Mouse (Mus musculus) limb, embryonic 10.5 days (tissue): Measurements from ENCODE around the gene Srrt. TPM values are rescaled to one million over a fixed set of nuclear protein-coding genes. Genes with fewer than 3 reads are reported as not detected.

Source experiments
- DNase-seq: peaks from one replicate; pipeline ENCODE4 v3.0.0-alpha.2; 2017; ENCODE audit warnings: low spot score
- H3K27ac ChIP-seq: fragments of 300-500 bp; sonication (generic); 2 replicates; pipeline ENCODE4 v1.5.1; 2016; ENCODE audit warnings: mild to moderate bottlenecking
- H3K27me3 ChIP-seq: fragments of 300-500 bp; sonication (generic); 2 replicates; pipeline ENCODE4 v1.6.1; 2016; ENCODE audit warnings: low read depth, mild to moderate bottlenecking; ENCODE audit not compliant: poor library complexity, severe bottlenecking
- H3K36me3 ChIP-seq: fragments of 300-500 bp; sonication (generic); 2 replicates; pipeline ENCODE4 v1.6.1; 2016; ENCODE audit warnings: mild to moderate bottlenecking, moderate library complexity
- H3K4me1 ChIP-seq: fragments of 300-500 bp; sonication (generic); 2 replicates; pipeline ENCODE4 v1.6.1; 2016
- H3K4me3 ChIP-seq: fragments of 300-500 bp; sonication (generic); 2 replicates; pipeline ENCODE4 v1.5.1; 2016; ENCODE audit warnings: mild to moderate bottlenecking, moderate library complexity
- H3K9me3 ChIP-seq: fragments of 300-500 bp; sonication (generic); replicated peaks from 2 replicates; pipeline ENCODE4 v1.6.1; 2016; ENCODE audit warnings: mild to moderate bottlenecking
- WGBS: fragments of 180-500 bp; shearing (Covaris S2); methylation state at CpG from one replicate; pipeline ENCODE4 v1.1.7; 2016; 5-methylcytosine and 5-hydroxymethylcytosine counted together
- polyA plus RNA-seq: library from polyadenylated mRNA; unstranded; fragments of >200 nt; fragmentation: Nextera tagmentation; extraction: Ambion mirVana; gene quantifications from 2 replicates; pipeline ENCODE4 v1.2.1, GENCODE M21; 2016

Gene Srrt
- polyA plus RNA-seq, 1 experiment from 2014 or later, result 201 TPM

- 79% methylated on average over 3 of the region's 3 CpGs for WGBS
- peaks cover 31% of the 10 kb centered on the region for H3K4me1 ChIP-seq
- peak overlapping the region; percentile 97; the same call in 1 of the 2 replicates for H3K4me3 ChIP-seq
- H3K36me3 ChIP-seq, result peaks cover 77% of the 10 kb centered on the region
- DNase-seq, result no peak
- no peak overlapping the region for H3K27ac ChIP-seq
- H3K27me3 ChIP-seq, result no peaks in the 10 kb centered on the region
- no peaks in the 10 kb centered on the region for H3K9me3 ChIP-seq
These were observed 3.3 kb downstream of the Srrt start for GRCm38 (mm10) chr5:137304165-137304564.

GRCm38 (mm10) chr5:137303609-137304008 is 3.9 kb downstream of the Srrt start:
- DNase-seq, result no peak
- Histone ChIP-seq H3K27ac (no peak overlapping the region), H3K27me3 (no peaks in the 10 kb centered on the region), H3K9me3 (no peaks in the 10 kb centered on the region), H3K36me3 (peaks cover 77% of the 10 kb centered on the region), H3K4me1 (peaks cover 30% of the 10 kb centered on the region), H3K4me3 (no peak overlapping the region)
- WGBS, result 89% methylated on average over 4 of the region's 4 CpGs

GRCm38 (mm10) chr5:137301253-137301652 is 6.2 kb downstream of the Srrt start:
- no peak overlapping the region for H3K4me3 ChIP-seq
- H3K36me3 ChIP-seq, result peaks cover 97% of the 10 kb centered on the region
- H3K9me3 ChIP-seq, result no peaks in the 10 kb centered on the region
- H3K27me3 ChIP-seq, result no peaks in the 10 kb centered on the region
- no peak for DNase-seq
- peaks cover 18% of the 10 kb centered on the region for H3K4me1 ChIP-seq
- WGBS, result 93% methylated on average over 21 of the region's 21 CpGs
- H3K27ac ChIP-seq, result no peak overlapping the region

- H3K4me1 ChIP-seq, result peaks cover 19% of the 10 kb centered on the region
- DNase-seq, result no peak
- no peak overlapping the region for H3K27ac ChIP-seq
- H3K27me3 ChIP-seq, result no peaks in the 10 kb centered on the region
- no peaks in the 10 kb centered on the region for H3K9me3 ChIP-seq
- H3K36me3 ChIP-seq, result peaks cover 97% of the 10 kb centered on the region
- H3K4me3 ChIP-seq, result no peak overlapping the region
- WGBS, result 95% methylated on average over 7 of the region's 7 CpGs
These were observed 8.2 kb downstream of the Srrt start for GRCm38 (mm10) chr5:137299240-137299639.

GRCm38 (mm10) chr5:137297126-137297525 is 10.3 kb downstream of the Srrt start:
- DNase-seq, result no peak
- Histone ChIP-seq H3K4me3 (no peak overlapping the region), H3K9me3 (no peaks in the 10 kb centered on the region), H3K4me1 (peaks cover 34% of the 10 kb centered on the region), H3K36me3 (peaks cover 76% of the 10 kb centered on the region), H3K27ac (no peak overlapping the region), H3K27me3 (peaks cover 12% of the 10 kb centered on the region)
- 94% methylated on average over 14 of the region's 14 CpGs for WGBS

GRCm38 (mm10) chr5:137295712-137296111 is 11.8 kb downstream of the Srrt start:
- Histone ChIP-seq H3K36me3 (peaks cover 62% of the 10 kb centered on the region), H3K4me3 (0 out of 2 replicates have a peak overlapping the region, but pooled peaks have one; percentile 62), H3K27ac (no peak overlapping the region), H3K27me3 (peaks cover 26% of the 10 kb centered on the region), H3K4me1 (peaks cover 36% of the 10 kb centered on the region), H3K9me3 (no peaks in the 10 kb centered on the region)
- WGBS, result 93% methylated on average over 15 of the region's 15 CpGs
- no peak for DNase-seq

- no peaks in the 10 kb centered on the region for H3K9me3 ChIP-seq
- peaks cover 31% of the 10 kb centered on the region for H3K27me3 ChIP-seq
- H3K4me3 ChIP-seq, result peak overlapping the region; percentile 62
- H3K27ac ChIP-seq, result peak overlapping the region; percentile 87; the same call in 1 of the 2 replicates
- WGBS, result 87% methylated on average over 9 of the region's 9 CpGs
- peaks cover 38% of the 10 kb centered on the region for H3K4me1 ChIP-seq
- no peak for DNase-seq
- H3K36me3 ChIP-seq, result peaks cover 58% of the 10 kb centered on the region
These were observed 12.2 kb downstream of the Srrt start for GRCm38 (mm10) chr5:137295296-137295695.

GRCm38 (mm10) chr5:137294744-137295093 is 12.8 kb downstream of the Srrt start:
- no peaks in the 10 kb centered on the region for H3K9me3 ChIP-seq
- peak overlapping the region; percentile 62 for H3K4me3 ChIP-seq
- H3K36me3 ChIP-seq, result peaks cover 52% of the 10 kb centered on the region
- H3K4me1 ChIP-seq, result peaks cover 42% of the 10 kb centered on the region
- H3K27ac ChIP-seq, result peak overlapping the region; percentile 87
- DNase-seq, result no peak
- peaks cover 36% of the 10 kb centered on the region for H3K27me3 ChIP-seq
- 8% methylated on average over 18 of the region's 18 CpGs for WGBS

- peaks cover 43% of the 10 kb centered on the region for H3K27me3 ChIP-seq
- DNase-seq, result peak; percentile 97
- peaks cover 46% of the 10 kb centered on the region for H3K4me1 ChIP-seq
- WGBS, result under 1% methylated on average over 52 of the region's 52 CpGs
- H3K9me3 ChIP-seq, result no peaks in the 10 kb centered on the region
- H3K4me3 ChIP-seq, result peak within 1 kb of the TSS; percentile 62
- H3K27ac ChIP-seq, result peak within 1 kb of the TSS; percentile 87
- H3K36me3 ChIP-seq, result peaks cover 45% of the 10 kb centered on the region
These were observed 13.4 kb downstream of the Srrt start, which contains the start of gene Ufsp1 for GRCm38 (mm10) chr5:137293839-137294743. Ufsp1 (plus strand) TSS chr5:137294629.

- Histone ChIP-seq H3K36me3 (peaks cover 37% of the 10 kb centered on the region), H3K4me3 (peak overlapping the region; percentile 62), H3K27me3 (peaks cover 51% of the 10 kb centered on the region), H3K9me3 (no peaks in the 10 kb centered on the region), H3K4me1 (peaks cover 54% of the 10 kb centered on the region), H3K27ac (peak overlapping the region; percentile 87; the same call in 1 of the 2 replicates)
- WGBS, result under 1% methylated on average over 15 of the region's 15 CpGs
- peak; percentile 72 for DNase-seq
These were observed 14.2 kb downstream of the Srrt start for GRCm38 (mm10) chr5:137293282-137293681.

GRCm38 (mm10) chr5:137291381-137291926 is 16.0 kb downstream of the Srrt start:
- Histone ChIP-seq H3K4me3 (no peak overlapping the region), H3K27ac (no peak overlapping the region), H3K36me3 (peaks cover 19% of the 10 kb centered on the region), H3K9me3 (no peaks in the 10 kb centered on the region), H3K27me3 (peaks cover 68% of the 10 kb centered on the region), H3K4me1 (peaks cover 72% of the 10 kb centered on the region)
- DNase-seq, result no peak
- WGBS, result 79% methylated on average over 15 of the region's 15 CpGs

GRCm38 (mm10) chr5:137290677-137291076 is 16.8 kb downstream of the Srrt start:
- H3K4me1 ChIP-seq, result peaks cover 67% of the 10 kb centered on the region
- peak overlapping the region; percentile 3; the same call in 1 of the 2 replicates for H3K27ac ChIP-seq
- peak; percentile 67 for DNase-seq
- H3K9me3 ChIP-seq, result no peaks in the 10 kb centered on the region
- peaks cover 75% of the 10 kb centered on the region for H3K27me3 ChIP-seq
- WGBS, result 23% methylated on average over 15 of the region's 15 CpGs
- H3K36me3 ChIP-seq, result peaks cover 11% of the 10 kb centered on the region
- no peak overlapping the region; the same call in none of the 2 replicates for H3K4me3 ChIP-seq
